Mouse (Mus musculus): ENCODE measurements at regions not wholly inside any gene's neighbourhood (a gene's known extent, or its start where the extent isn't known, plus 50 kb on each side); places are given as distances from the start of the nearest gene placed in this dataset.

GRCm38 (mm10) chr19:23061081-23061640, 79.9 kb upstream of the Klf9 start:
- Histone ChIP-seq H3K36me3 (ENCODE audit: control insufficient read depth, insufficient read depth, low read length) (no peaks in the 10 kb centered on the region), H3K4me1 (replicated peaks; ENCODE audit: control insufficient read depth, insufficient read depth, low read length) (peaks cover 14% of the 10 kb centered on the region), H3K27ac (ENCODE audit: low read depth) (no peak overlapping the region), H3K4me3 (ENCODE audit: low read depth, low read length) (no peak overlapping the region), H3K4me2 (ENCODE audit: low read length) (no peak overlapping the region), H3K27me3 (replicated peaks; ENCODE audit: control insufficient read depth, insufficient read depth, low read length) (no peaks in the 10 kb centered on the region), H3K9me3 (ENCODE audit: control insufficient read depth, low read length) (no peaks in the 10 kb centered on the region), H3K9ac (ENCODE audit: low read length) (no peak overlapping the region)
- ATAC-seq (replicated peaks; ENCODE audit: low FRiP score, low TSS enrichment, low read depth): no peak
- DNase-seq (ENCODE audit: low spot score): no peak
- WGBS: 42% methylated on average over 9 of the region's 9 CpGs

GRCm38 (mm10) chr19:23061906-23062305, 79.1 kb upstream of the Klf9 start:
- Histone ChIP-seq H3K27ac (ENCODE audit: low read depth) (no peak overlapping the region), H3K4me1 (replicated peaks; ENCODE audit: control insufficient read depth, insufficient read depth, low read length) (peaks cover 14% of the 10 kb centered on the region), H3K4me2 (ENCODE audit: low read length) (no peak overlapping the region), H3K9me3 (ENCODE audit: control insufficient read depth, low read length) (no peaks in the 10 kb centered on the region), H3K36me3 (ENCODE audit: control insufficient read depth, insufficient read depth, low read length) (no peaks in the 10 kb centered on the region), H3K9ac (ENCODE audit: low read length) (no peak overlapping the region), H3K27me3 (replicated peaks; ENCODE audit: control insufficient read depth, insufficient read depth, low read length) (no peaks in the 10 kb centered on the region), H3K4me3 (ENCODE audit: low read depth, low read length) (no peak overlapping the region)
- 44% methylated on average over 2 of the region's 2 CpGs for WGBS
- ATAC-seq (replicated peaks; ENCODE audit: low FRiP score, low TSS enrichment, low read depth) (no peak), DNase-seq (ENCODE audit: low spot score) (no peak)

GRCm38 (mm10) chr19:23062851-23063250, 78.2 kb upstream of the Klf9 start:
- Histone ChIP-seq H3K9ac (ENCODE audit: low read length) (no peak overlapping the region), H3K9me3 (ENCODE audit: control insufficient read depth, low read length) (no peaks in the 10 kb centered on the region), H3K4me3 (ENCODE audit: low read depth, low read length) (no peak overlapping the region), H3K27me3 (replicated peaks; ENCODE audit: control insufficient read depth, insufficient read depth, low read length) (no peaks in the 10 kb centered on the region), H3K4me1 (replicated peaks; ENCODE audit: control insufficient read depth, insufficient read depth, low read length) (peaks cover 9% of the 10 kb centered on the region), H3K36me3 (ENCODE audit: control insufficient read depth, insufficient read depth, low read length) (no peaks in the 10 kb centered on the region), H3K4me2 (ENCODE audit: low read length) (no peak overlapping the region), H3K27ac (ENCODE audit: low read depth) (no peak overlapping the region)
- no peak for ATAC-seq (replicated peaks; ENCODE audit: low FRiP score, low TSS enrichment, low read depth)
- 72% methylated on average over 5 of the region's 5 CpGs for WGBS
- no peak for DNase-seq (ENCODE audit: low spot score)

- Histone ChIP-seq H3K4me1 (replicated peaks; ENCODE audit: control insufficient read depth, insufficient read depth, low read length) (peaks cover 5% of the 10 kb centered on the region; the same call in 1 of the 2 replicates), H3K4me3 (ENCODE audit: low read depth, low read length) (no peak overlapping the region), H3K9ac (ENCODE audit: low read length) (no peak overlapping the region), H3K36me3 (ENCODE audit: control insufficient read depth, insufficient read depth, low read length) (no peaks in the 10 kb centered on the region), H3K27me3 (replicated peaks; ENCODE audit: control insufficient read depth, insufficient read depth, low read length) (no peaks in the 10 kb centered on the region), H3K27ac (ENCODE audit: low read depth) (no peak overlapping the region), H3K4me2 (ENCODE audit: low read length) (no peak overlapping the region), H3K9me3 (ENCODE audit: control insufficient read depth, low read length) (no peaks in the 10 kb centered on the region)
- WGBS: 75% methylated on average over 5 of the region's 5 CpGs
- ATAC-seq (replicated peaks; ENCODE audit: low FRiP score, low TSS enrichment, low read depth) (no peak), DNase-seq (ENCODE audit: low spot score) (no peak)
Measured at GRCm38 (mm10) chr19:23065548-23065947, 75.5 kb upstream of the Klf9 start.

- DNase-seq (ENCODE audit: low spot score): no peak
- Histone ChIP-seq H3K9me3 (ENCODE audit: control insufficient read depth, low read length) (no peaks in the 10 kb centered on the region), H3K27me3 (replicated peaks; ENCODE audit: control insufficient read depth, insufficient read depth, low read length) (no peaks in the 10 kb centered on the region), H3K4me2 (ENCODE audit: low read length) (no peak overlapping the region), H3K9ac (ENCODE audit: low read length) (no peak overlapping the region), H3K4me3 (ENCODE audit: low read depth, low read length) (no peak overlapping the region), H3K4me1 (replicated peaks; ENCODE audit: control insufficient read depth, insufficient read depth, low read length) (0 out of 2 replicates have a peak, but pooled peaks cover under 1% of the 10 kb centered on the region), H3K27ac (ENCODE audit: low read depth) (no peak overlapping the region), H3K36me3 (ENCODE audit: control insufficient read depth, insufficient read depth, low read length) (no peaks in the 10 kb centered on the region)
- 87% methylated on average over 2 of the region's 2 CpGs for WGBS
- ATAC-seq (replicated peaks; ENCODE audit: low FRiP score, low TSS enrichment, low read depth): no peak
Measured at GRCm38 (mm10) chr19:23066726-23067125, 74.3 kb upstream of the Klf9 start.

- Histone ChIP-seq H3K9me3 (ENCODE audit: control insufficient read depth, low read length) (no peaks in the 10 kb centered on the region), H3K9ac (ENCODE audit: low read length) (no peak overlapping the region), H3K4me1 (replicated peaks; ENCODE audit: control insufficient read depth, insufficient read depth, low read length) (no peaks in the 10 kb centered on the region), H3K27ac (ENCODE audit: low read depth) (no peak overlapping the region), H3K4me2 (ENCODE audit: low read length) (no peak overlapping the region), H3K4me3 (ENCODE audit: low read depth, low read length) (no peak overlapping the region), H3K36me3 (ENCODE audit: control insufficient read depth, insufficient read depth, low read length) (no peaks in the 10 kb centered on the region), H3K27me3 (replicated peaks; ENCODE audit: control insufficient read depth, insufficient read depth, low read length) (no peaks in the 10 kb centered on the region)
- WGBS: 75% methylated on average over 3 of the region's 3 CpGs
- no peak for ATAC-seq (replicated peaks; ENCODE audit: low FRiP score, low TSS enrichment, low read depth)
- DNase-seq (ENCODE audit: low spot score): no peak
Measured at GRCm38 (mm10) chr19:23068600-23068999, 72.4 kb upstream of the Klf9 start.

GRCm38 (mm10) chr19:23069656-23070055, 71.4 kb upstream of the Klf9 start:
- Histone ChIP-seq H3K4me2 (ENCODE audit: low read length) (no peak overlapping the region), H3K4me1 (replicated peaks; ENCODE audit: control insufficient read depth, insufficient read depth, low read length) (no peaks in the 10 kb centered on the region), H3K27me3 (replicated peaks; ENCODE audit: control insufficient read depth, insufficient read depth, low read length) (no peaks in the 10 kb centered on the region), H3K4me3 (ENCODE audit: low read depth, low read length) (no peak overlapping the region), H3K9ac (ENCODE audit: low read length) (no peak overlapping the region), H3K36me3 (ENCODE audit: control insufficient read depth, insufficient read depth, low read length) (no peaks in the 10 kb centered on the region), H3K27ac (ENCODE audit: low read depth) (no peak overlapping the region), H3K9me3 (ENCODE audit: control insufficient read depth, low read length) (no peaks in the 10 kb centered on the region)
- ATAC-seq (replicated peaks; ENCODE audit: low FRiP score, low TSS enrichment, low read depth): no peak
- WGBS: 76% methylated on average over 1 of the region's 1 CpGs
- DNase-seq (ENCODE audit: low spot score): no peak

- H3K9ac ChIP-seq (ENCODE audit: low read length): no peak overlapping the region
- DNase-seq (ENCODE audit: low spot score) (no peak), ATAC-seq (replicated peaks; ENCODE audit: low FRiP score, low TSS enrichment, low read depth) (no peak)
- H3K27me3 ChIP-seq (replicated peaks; ENCODE audit: control insufficient read depth, insufficient read depth, low read length): no peaks in the 10 kb centered on the region
- no peak overlapping the region for H3K4me2 ChIP-seq (ENCODE audit: low read length)
- H3K36me3 ChIP-seq (ENCODE audit: control insufficient read depth, insufficient read depth, low read length): no peaks in the 10 kb centered on the region
- H3K4me3 ChIP-seq (ENCODE audit: low read depth, low read length): no peak overlapping the region
- no peaks in the 10 kb centered on the region for H3K9me3 ChIP-seq (ENCODE audit: control insufficient read depth, low read length)
- H3K27ac ChIP-seq (ENCODE audit: low read depth): no peak overlapping the region
- 100% methylated on average over 1 of the region's 1 CpGs for WGBS
- no peaks in the 10 kb centered on the region for H3K4me1 ChIP-seq (replicated peaks; ENCODE audit: control insufficient read depth, insufficient read depth, low read length)
Measured at GRCm38 (mm10) chr19:23071000-23071399, 70.0 kb upstream of the Klf9 start.

Measured in intestine, embryonic 14.5 days (tissue).